Mouse (Mus musculus) limb, embryonic 14.5 days (tissue): ENCODE data around the gene Chst11. TPM values are rescaled to one million over a fixed set of nuclear protein-coding genes. Genes with fewer than 3 reads are reported as not detected.

ENCODE experiments used
- ATAC-seq: fragments of 200-750 bp; cut with Nextera tagmentation; 2 replicates; pipeline ENCODE4 v1.8.0; 2017; ENCODE audit warnings: low read depth, moderate number of reproducible peaks, moderate TSS enrichment; ENCODE audit not compliant: low FRiP score
- DNase-seq: peaks from one replicate; pipeline ENCODE4 v3.0.0-alpha.2; 2015; ENCODE audit warnings: low spot score
- H3K27ac ChIP-seq: fragments of 300-500 bp; sonication (generic); replicated peaks from 2 replicates; pipeline ENCODE4 v1.5.1; 2014; ENCODE audit warnings: low read depth, mild to moderate bottlenecking, low read length, moderate library complexity, mixed read lengths
- H3K27me3 ChIP-seq: fragments of 300-500 bp; sonication (generic); 2 replicates; pipeline ENCODE4 v1.6.1; 2014; ENCODE audit warnings: low read length, mixed read lengths; ENCODE audit not compliant: control insufficient read depth, insufficient read depth
- H3K36me3 ChIP-seq: fragments of 300-500 bp; sonication (generic); 2 replicates; pipeline ENCODE4 v1.6.1; 2014; ENCODE audit warnings: mild to moderate bottlenecking, low read length, moderate library complexity, mixed read lengths; ENCODE audit not compliant: control insufficient read depth, insufficient read depth
- H3K4me1 ChIP-seq: fragments of 300-500 bp; sonication (generic); 2 replicates; pipeline ENCODE4 v1.6.1; 2014; ENCODE audit warnings: antibody characterized with exemption, low read length, mixed read lengths; ENCODE audit not compliant: control insufficient read depth, insufficient read depth
- H3K4me2 ChIP-seq: fragments of 300-500 bp; sonication (generic); replicated peaks from 2 replicates; pipeline ENCODE4 v1.6.1; 2014; ENCODE audit warnings: low read depth, mild to moderate bottlenecking, low read length, moderate library complexity; ENCODE audit not compliant: severe bottlenecking
- H3K4me3 ChIP-seq: fragments of 300-500 bp; sonication (generic); replicated peaks from 2 replicates; pipeline ENCODE4 v1.5.1; 2014; ENCODE audit warnings: low read length
- H3K9ac ChIP-seq: fragments of 300-500 bp; sonication (generic); 2 replicates; pipeline ENCODE4 v1.6.1; 2014; ENCODE audit warnings: mild to moderate bottlenecking, low read depth, low read length, moderate library complexity; ENCODE audit not compliant: severe bottlenecking
- H3K9me3 ChIP-seq: fragments of 300-500 bp; sonication (generic); 2 replicates; pipeline ENCODE4 v1.6.1; 2016; ENCODE audit warnings: low read length; ENCODE audit not compliant: control insufficient read depth
- POLR2A ChIP-seq: fragments of 200-500 bp; IDR thresholded peaks from 2 replicates; pipeline ENCODE4 v1.8.0; 2012; ENCODE audit warnings: inconsistent platforms, mild to moderate bottlenecking, moderate library complexity, borderline replicate concordance; ENCODE audit not compliant: insufficient read depth, insufficient read length; ENCODE audit errors: extremely low read depth
- WGBS: fragments of 180-500 bp; shearing (Covaris S2); extraction: QIAGEN DNeasy Blood & Tissue Kit; methylation state at CpG from one replicate; pipeline ENCODE4 v1.1.7; 2014; 5-methylcytosine and 5-hydroxymethylcytosine counted together
- polyA plus RNA-seq, 2 experiments: library from polyadenylated mRNA; depleted of rRNA in 1 of 2; stranded (reverse) in 1 of 2; unstranded in 1 of 2; fragments of >200 nt; fragmentation: Nextera tagmentation in 1 of 2; extraction: Ambion mirVana in 1 of 2; gene quantifications; 2 replicates each; pipeline versions ENCODE4 v1.2.1 to v1.2.3; 2012 to 2014

The Chst11 gene
- polyA plus RNA-seq, 2 experiments, result 5.2 to 27.6 TPM

DNA sequence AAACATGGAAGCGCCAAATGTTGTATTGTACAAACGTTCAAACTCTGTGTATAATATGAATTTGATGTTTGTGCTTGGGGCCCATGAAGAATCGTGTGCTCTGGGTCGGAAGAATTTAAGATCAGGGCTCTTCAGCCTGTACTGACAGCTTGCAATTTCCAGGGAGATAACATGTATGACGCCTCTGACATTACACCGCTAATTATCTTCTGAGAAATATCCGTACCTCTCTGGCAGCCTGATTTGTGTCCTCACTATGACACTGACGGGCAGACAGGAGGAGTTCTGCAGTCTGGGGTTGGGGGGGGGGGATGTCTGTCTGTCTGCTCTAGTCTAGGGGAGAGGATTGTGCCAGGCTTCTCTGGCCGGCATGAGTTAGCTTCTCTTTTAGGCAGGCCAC, 56.6 kb downstream of the Chst11 start:
- no peak for DNase-seq

DNA sequence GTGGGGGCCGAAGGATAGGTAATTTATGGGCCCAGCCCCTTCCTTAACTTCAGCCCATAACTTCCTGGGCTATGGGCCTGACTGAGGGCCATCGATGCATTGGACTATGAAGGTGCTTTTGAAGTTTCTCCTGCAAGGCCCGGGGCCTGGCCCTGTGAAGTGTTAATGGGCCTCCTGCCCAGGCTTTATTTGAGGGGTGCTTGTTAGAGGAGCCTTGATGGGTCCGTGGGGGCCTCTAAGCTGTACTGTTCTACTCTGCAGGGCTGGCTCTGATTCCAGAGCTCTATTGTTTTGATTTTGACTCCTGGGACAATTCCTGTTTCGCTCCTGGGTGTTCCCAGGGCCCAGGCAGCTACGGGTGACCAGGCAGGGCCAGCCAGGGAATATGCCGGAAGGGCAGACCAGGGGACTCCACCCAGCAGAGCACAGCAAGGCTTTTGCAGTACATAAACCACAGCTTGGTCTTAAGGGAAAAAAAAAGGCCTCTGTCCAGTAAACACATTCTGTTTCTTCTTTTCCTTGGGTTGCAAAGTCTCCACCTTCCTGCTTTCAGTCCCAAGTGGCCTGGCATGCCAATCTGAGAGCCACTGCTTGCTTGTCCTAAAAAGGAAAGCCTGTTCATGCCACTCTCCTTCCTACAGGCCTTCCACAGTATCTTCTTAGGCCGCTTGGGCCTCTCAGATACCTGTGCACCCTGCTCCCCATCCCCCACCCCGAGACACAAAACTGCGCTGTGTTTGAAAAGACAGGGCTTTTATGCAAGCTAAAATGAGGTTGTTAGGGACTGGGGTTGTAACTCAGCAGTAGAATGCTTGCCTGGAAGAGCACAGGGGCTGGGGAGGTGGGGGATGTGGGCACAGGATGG, 57.5 kb downstream of the Chst11 start:
- peak; percentile 82; the same call in 1 of the 2 replicates for ATAC-seq
- WGBS, result 18% methylated on average over 10 of the region's 10 CpGs
- peak; percentile 76 for DNase-seq
- Histone ChIP-seq H3K4me2 (peak overlapping the region; percentile 24; the same call in 1 of the 2 replicates), H3K9ac (no peak overlapping the region), H3K9me3 (no peaks in the 10 kb centered on the region), H3K4me3 (no peak overlapping the region), H3K4me1 (peaks cover 21% of the 10 kb centered on the region), H3K27ac (peak overlapping the region; percentile 48; the same call in 1 of the 2 replicates), H3K36me3 (no peaks in the 10 kb centered on the region), H3K27me3 (peaks cover 21% of the 10 kb centered on the region)
- TF ChIP-seq POLR2A, result no peak

More for the DNA sequence above, 56.6 kb downstream of the Chst11 start:
- no peaks in the 10 kb centered on the region for H3K9me3 ChIP-seq
- peaks cover 25% of the 10 kb centered on the region for H3K27me3 ChIP-seq
- H3K36me3 ChIP-seq, result no peaks in the 10 kb centered on the region
- H3K9ac ChIP-seq, result no peak overlapping the region
- H3K4me3 ChIP-seq, result no peak overlapping the region
- H3K4me2 ChIP-seq, result no peak overlapping the region
- TF ChIP-seq POLR2A, result no peak
- ATAC-seq, result no peak
- peaks cover 21% of the 10 kb centered on the region for H3K4me1 ChIP-seq
- no peak overlapping the region for H3K27ac ChIP-seq
- 50% methylated on average over 9 of the region's 9 CpGs for WGBS

- peaks cover 20% of the 10 kb centered on the region for H3K27me3 ChIP-seq
These were observed 58.4 kb downstream of the Chst11 start for GRCm38 (mm10) chr10:83043478-83044259.

GRCm38 (mm10) chr10:83049174-83049780, 64.0 kb downstream of the Chst11 start:
- no peak for TF ChIP-seq POLR2A
- Histone ChIP-seq H3K9ac (no peak overlapping the region), H3K9me3 (no peaks in the 10 kb centered on the region), H3K4me3 (no peak overlapping the region), H3K4me1 (no peaks in the 10 kb centered on the region; the same call in 1 of the 2 replicates), H3K36me3 (no peaks in the 10 kb centered on the region), H3K27me3 (0 out of 2 replicates have a peak, but pooled peaks cover 7% of the 10 kb centered on the region), H3K27ac (no peak overlapping the region), H3K4me2 (no peak overlapping the region)
- DNase-seq, result no peak
- 60% methylated on average over 12 of the region's 12 CpGs for WGBS
- ATAC-seq, result no peak

More at GRCm38 (mm10) chr10:83043478-83044259, 58.4 kb downstream of the Chst11 start:
- Histone ChIP-seq H3K4me2 (no peak overlapping the region), H3K9ac (no peak overlapping the region), H3K4me3 (no peak overlapping the region), H3K4me1 (peaks cover 21% of the 10 kb centered on the region), H3K36me3 (no peaks in the 10 kb centered on the region), H3K27ac (no peak overlapping the region), H3K9me3 (no peaks in the 10 kb centered on the region)
- DNase-seq (no peak), ATAC-seq (no peak)
- WGBS, result 52% methylated on average over 2 of the region's 2 CpGs
- no peak for TF ChIP-seq POLR2A

- Histone ChIP-seq H3K9me3 (no peaks in the 10 kb centered on the region), H3K4me2 (no peak overlapping the region), H3K36me3 (no peaks in the 10 kb centered on the region), H3K4me3 (no peak overlapping the region), H3K27me3 (no peaks in the 10 kb centered on the region), H3K4me1 (no peaks in the 10 kb centered on the region; the same call in 1 of the 2 replicates), H3K9ac (no peak overlapping the region), H3K27ac (no peak overlapping the region)
- ATAC-seq (no peak), DNase-seq (no peak)
- 82% methylated on average over 10 of the region's 10 CpGs for WGBS
- no peak for TF ChIP-seq POLR2A
These were observed 68.7 kb downstream of the Chst11 start for GRCm38 (mm10) chr10:83053886-83054550.
